Mouse (Mus musculus): ENCODE measurements at regions not wholly inside any gene's neighbourhood (a gene's known extent, or its start where the extent isn't known, plus 50 kb on each side); places are given as distances from the start of the nearest gene placed in this dataset.

DNA sequence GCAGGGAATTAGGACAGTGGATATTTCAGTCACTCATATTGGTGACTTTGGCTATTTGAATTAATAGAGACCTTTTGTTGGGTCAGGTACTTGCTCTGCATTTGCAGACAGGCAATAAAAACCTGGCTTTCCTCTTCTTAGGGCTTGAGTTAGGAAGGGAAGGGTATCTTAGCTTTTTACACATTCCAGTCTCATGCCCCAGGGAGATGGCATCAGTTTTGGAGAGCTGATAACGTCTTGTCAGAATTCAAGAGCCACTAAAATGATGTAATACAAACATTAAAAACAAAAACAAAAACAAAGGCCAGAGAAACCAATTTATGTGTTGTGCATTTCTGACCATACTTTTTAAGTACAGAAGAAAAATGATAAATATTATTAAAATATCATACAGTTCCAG is 214.3 kb downstream of the Ktn1 start:
- TF ChIP-seq CTCF (IDR thresholded peaks at IDR 0.05; ENCODE audit: control insufficient read depth, insufficient read depth, insufficient replicate concordance, low read depth, low read length) (no peak), POLR2A (IDR thresholded peaks at IDR 0.05; ENCODE audit: control insufficient read depth, low read depth, low read length) (no peak)
